Mouse (Mus musculus) T-cell, adult 66 days (primary cell): ENCODE results near the gene Frat2. TPM values are rescaled to one million over a fixed set of nuclear protein-coding genes. Genes with fewer than 3 reads are reported as not detected.

ENCODE experiments used
- total RNA-seq, 2 experiments: library from RNA; stranded (reverse); gene quantifications; 3 replicates in 1 of 2; 4 replicates in 1 of 2; pipeline ENCODE4 v1.2.4; 2023

The Frat2 gene
- total RNA-seq = 100 to 1,000 TPM; 107 to 120 TPM

GRCm38 (mm10) chr19:41847992-41848851 lies at the start of gene Frat2:
Gene Frat2 (minus strand): TSS chr19:41848132.

GRCm38 (mm10) chr19:41895460-41896318 lies 47.8 kb upstream of the Frat2 start, which contains the start of gene Rrp12:
Gene Rrp12 (minus strand): TSS chr19:41896173.

GRCm38 (mm10) chr19:41829381-41830105 lies 18.4 kb downstream of the Frat2 start, which contains the start of gene Frat1:
Gene Frat1 (plus strand): TSS chr19:41829970.

GRCm38 (mm10) chr19:41801742-41802369 lies 46.1 kb downstream of the Frat2 start, which contains the start of gene Arhgap19:
Gene Arhgap19 (minus strand): TSS chr19:41802047.

Other genes starting within 250 kb of the Frat2 start
- not detected for gene Slit1, start 104.5 kb downstream of the Frat2 start, total RNA-seq
- gene Arhgap19, start 46.1 kb downstream of the Frat2 start, total RNA-seq = 1 to 10 TPM; 2.2 to 2.7 TPM
- 10 to 100 TPM; 53.0 to 53.4 TPM for gene Frat1, start 18.2 kb downstream of the Frat2 start, total RNA-seq
- gene Rrp12, start 48.0 kb upstream of the Frat2 start, total RNA-seq = 10 to 100 TPM; 28.4 to 31.6 TPM
- 10 to 100 TPM; 54.0 to 58.5 TPM for gene Pgam1, start 63.8 kb upstream of the Frat2 start, total RNA-seq
- 10 to 100 TPM; 47.2 to 54.1 TPM for gene Exosc1, start 85.3 kb upstream of the Frat2 start, total RNA-seq
- 10 to 100 TPM; 38.3 to 47.9 TPM for gene Zdhhc16, start 85.3 kb upstream of the Frat2 start, total RNA-seq
- gene Mms19, start 133.0 kb upstream of the Frat2 start, total RNA-seq = 100 to 1,000 TPM; 101 to 136 TPM
- 1 to 10 TPM; 8.2 to 9.1 TPM for gene Ubtd1, start 133.6 kb upstream of the Frat2 start, total RNA-seq
- gene Ankrd2, start 187.9 kb upstream of the Frat2 start, total RNA-seq = not detected
- gene Hoga1, start 197.5 kb upstream of the Frat2 start, total RNA-seq = under 1 TPM in 1 of 2 experiments, not detected in 1; 0.32 TPM
- gene 4933411K16Rik, start 204.1 kb upstream of the Frat2 start, total RNA-seq = not detected
- gene Morn4, start 238.2 kb upstream of the Frat2 start, total RNA-seq = under 1 TPM in 1 of 2 experiments, not detected in 1; 0.29 TPM
- 10 to 100 TPM; 40.9 to 47.4 TPM for gene Pi4k2a, start 242.3 kb upstream of the Frat2 start, total RNA-seq